Mouse (Mus musculus): ENCODE measurements at regions not wholly inside any gene's neighbourhood (a gene's known extent, or its start where the extent isn't known, plus 50 kb on each side); places are given as distances from the start of the nearest gene placed in this dataset.

DNA sequence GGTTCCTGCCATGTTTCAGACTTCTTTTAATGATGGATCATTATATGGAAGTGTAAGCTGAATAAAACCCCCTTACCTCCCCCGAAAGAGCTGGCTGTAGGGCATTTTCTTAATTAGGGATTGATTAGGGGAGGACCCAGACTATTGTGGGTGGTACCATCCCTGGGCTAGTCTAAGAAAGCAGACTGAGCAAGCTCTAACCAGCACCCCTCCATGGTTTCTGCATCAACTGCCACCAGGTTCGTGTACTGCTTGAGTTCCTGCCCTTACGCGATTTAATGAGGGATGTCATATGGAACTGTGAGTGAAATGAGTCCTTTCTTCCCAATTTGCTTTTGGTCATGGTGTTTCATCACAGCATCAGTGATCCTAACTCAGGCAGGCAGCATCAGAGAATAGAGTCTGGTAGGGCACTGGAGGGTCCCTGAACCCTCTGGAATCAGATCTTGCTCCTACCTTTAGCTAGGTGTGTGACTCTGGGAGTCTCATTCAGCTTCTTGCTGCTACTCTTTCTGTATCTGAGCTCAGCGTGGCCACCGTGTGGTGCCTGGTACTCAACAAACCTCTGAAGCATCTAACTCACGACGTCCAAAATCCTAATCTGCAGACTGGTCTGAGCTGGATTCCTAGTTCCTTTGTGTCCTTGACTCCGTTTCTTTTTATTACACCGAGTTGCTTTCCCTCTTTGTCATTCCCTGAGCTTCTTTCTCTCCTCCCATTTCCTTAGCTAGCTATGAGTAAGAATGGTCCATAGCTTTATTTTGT lies 1884.0 kb upstream of the Lrrc6 start:
- no peak for TF ChIP-seq CTCF (IDR thresholded peaks at IDR 0.05; ENCODE audit: insufficient read depth, low read length)
- TF ChIP-seq POLR2A (IDR thresholded peaks at IDR 0.05; ENCODE audit: borderline replicate concordance, extremely low read depth, low read depth, low read length) = no peak

Data from lung, adult 2 months (tissue).